Mouse (Mus musculus): ENCODE measurements at regions not wholly inside any gene's neighbourhood (a gene's known extent, or its start where the extent isn't known, plus 50 kb on each side); places are given as distances from the start of the nearest gene placed in this dataset.
A peak's percentile ranks its signal among the peaks of the same experiment; 100 is the strongest.
"Not testable (repeated sequence)": the region's sequence is repeated elsewhere in the genome, so short reads cannot be mapped to it uniquely, and the experiment has no call there.

DNA sequence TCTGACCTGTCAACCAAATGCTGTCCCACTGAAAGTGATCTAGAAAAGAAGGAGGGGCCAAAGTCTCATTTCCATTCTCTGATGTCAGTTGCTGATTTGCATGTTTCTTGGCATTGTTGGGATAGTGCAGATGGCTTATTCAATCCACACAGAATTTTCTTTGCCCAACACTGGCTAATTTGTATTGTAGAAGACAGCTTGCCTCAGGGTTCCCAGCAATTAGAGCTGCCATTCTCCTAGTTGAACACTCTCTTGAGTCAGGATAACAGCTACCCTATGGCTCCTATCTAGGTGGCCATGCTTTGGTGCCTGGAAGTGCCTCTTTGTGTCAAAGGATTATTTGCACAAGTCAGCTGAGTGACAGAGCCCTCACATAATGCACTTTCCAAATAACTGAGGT, 569.0 kb downstream of the Lrriq3 start:
- no peak for DNase-seq (ENCODE audit: low spot score)

DNA sequence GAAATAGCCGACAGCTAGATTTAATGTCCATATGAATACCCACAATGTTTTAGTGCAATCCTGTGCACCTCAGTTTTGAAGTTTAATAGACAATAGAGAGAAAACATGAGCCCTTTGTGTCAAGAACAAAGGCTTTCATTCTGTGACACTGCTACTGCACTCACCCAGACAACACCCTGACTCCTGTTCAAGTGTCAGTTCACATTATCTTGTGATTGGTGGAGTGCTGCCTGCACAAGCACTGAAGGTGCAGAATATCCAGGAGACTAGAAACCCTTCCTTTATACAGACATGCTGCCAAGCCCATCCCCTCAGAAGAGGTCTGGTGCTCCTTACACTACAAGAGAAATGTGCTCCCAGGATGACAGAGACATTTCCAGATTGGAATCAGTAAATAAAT, 579.3 kb downstream of the Lrriq3 start:
- no peak for DNase-seq (ENCODE audit: low spot score)

DNA sequence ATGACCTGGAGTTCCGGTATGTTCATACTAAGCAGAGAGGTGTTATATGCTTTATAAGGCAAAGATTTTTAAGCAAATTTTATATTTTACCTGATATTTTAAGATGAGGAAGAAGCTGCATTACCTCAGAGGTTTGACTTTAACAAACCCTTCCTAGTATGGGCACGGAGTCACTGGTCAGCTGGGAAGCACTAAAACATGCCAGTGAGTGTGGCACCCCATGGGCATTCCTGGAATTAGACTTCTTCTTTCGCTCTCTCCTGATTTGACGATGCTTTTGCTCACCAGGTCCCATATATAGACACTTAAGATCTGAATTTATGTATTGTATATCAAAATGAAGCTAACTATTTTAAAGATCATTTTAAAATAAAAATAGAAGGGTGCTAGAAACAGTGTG, 587.0 kb downstream of the Lrriq3 start:
- DNase-seq (ENCODE audit: low spot score): no peak

DNA sequence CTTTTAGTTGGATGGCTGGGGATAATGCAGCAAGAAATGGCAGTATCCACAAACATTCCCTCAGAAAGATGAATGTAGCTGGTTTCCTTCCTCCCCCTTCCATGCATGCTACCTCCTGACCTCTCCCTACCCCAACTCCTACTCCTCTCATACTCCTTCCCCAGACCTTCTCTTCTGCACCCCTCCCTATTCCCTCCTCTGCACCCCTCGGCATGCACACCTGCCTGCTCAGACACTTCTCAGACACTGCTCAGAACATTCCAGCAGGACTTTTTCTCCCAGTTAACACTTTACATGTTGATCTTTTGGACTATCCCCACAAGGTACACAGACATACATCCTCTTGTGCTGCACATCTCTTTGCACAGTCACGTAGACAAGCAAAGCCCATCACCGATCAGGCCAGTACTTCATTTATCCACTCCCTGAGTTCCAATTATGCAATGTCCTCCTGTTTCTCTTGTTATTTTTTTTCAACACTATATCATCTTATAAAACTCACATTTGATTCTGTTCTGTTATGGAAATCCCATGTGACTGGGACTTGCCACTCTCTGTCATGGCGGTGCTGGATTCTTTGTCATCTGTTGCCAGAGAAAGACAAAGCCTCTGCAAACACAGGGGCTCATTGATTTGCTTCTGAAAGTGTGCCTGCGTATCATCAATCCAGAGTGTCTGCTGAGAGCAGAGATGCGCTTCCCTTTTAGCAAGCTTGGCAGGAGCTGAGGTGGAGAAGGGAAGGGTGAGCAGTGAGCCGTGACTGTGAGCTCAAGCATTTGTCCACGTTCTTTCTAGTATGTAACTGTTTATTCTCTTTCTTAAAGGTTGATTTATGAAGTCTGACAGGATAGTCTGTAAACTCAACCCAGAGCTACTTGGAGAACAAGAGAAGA, 589.9 kb downstream of the Lrriq3 start:
- DNase-seq (ENCODE audit: low spot score): no peak

DNA sequence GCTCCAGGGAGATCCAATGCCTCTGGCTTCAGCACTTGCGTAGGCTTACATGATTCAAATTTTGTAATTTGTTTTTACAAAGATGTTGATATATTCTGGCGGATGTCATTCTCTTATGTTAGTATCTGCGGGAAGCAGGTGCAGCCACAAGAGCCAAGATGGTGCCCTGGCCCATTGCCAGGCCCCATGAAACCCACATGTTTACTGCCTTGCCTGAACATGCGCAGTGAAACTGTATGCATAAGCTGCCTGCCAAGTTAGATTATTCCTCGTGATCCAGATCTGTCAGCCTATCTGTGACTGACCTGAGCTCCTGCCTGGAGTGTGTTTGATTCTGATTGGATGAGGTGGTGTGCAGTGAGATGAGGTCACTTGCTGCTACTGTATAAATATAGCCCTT, 595.1 kb downstream of the Lrriq3 start:
- peak; percentile 29 for DNase-seq (ENCODE audit: low spot score)

DNA sequence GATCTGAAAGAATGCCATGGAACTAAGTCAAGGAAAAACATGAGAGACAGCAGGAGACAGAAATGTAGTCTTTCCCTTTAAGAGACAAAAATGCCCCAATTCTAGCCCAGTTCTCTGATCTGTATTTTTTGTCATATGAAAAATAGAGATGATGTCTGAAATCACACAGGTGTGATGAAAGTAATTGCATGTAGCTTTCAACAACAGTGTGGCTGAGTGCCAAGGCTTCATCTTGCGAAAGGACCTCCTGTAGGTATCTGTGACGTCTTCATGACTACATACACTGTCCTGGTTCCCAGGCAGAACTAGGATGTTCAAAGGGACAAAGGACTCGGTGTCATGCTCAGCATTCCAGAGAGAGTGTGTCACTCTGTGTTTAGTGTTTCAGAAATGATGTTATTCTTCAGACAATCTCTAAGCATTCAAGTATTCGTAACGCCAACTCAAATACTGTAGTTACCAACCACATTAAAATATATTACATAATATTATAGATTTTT, 629.8 kb downstream of the Lrriq3 start:
- DNase-seq (ENCODE audit: low spot score): no peak

DNA sequence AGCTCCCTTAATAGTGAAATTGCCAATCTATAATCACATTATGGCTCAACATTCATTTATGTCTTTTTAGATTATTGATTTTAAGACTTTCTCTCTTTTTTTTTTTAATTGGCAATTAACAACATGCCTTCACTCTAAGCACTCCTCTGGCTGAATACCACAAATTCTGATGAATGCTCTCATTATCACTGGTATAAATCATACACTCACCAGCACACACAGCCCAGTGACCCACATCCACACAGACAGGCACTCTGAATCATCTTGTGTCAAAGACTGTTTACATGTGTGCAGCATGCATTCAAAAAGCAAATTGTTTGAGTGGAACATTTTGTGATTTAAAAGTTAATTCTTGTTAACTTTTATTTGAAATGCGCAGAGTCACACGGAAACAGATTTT, 649.2 kb downstream of the Lrriq3 start:
- DNase-seq (ENCODE audit: low spot score): no peak

DNA sequence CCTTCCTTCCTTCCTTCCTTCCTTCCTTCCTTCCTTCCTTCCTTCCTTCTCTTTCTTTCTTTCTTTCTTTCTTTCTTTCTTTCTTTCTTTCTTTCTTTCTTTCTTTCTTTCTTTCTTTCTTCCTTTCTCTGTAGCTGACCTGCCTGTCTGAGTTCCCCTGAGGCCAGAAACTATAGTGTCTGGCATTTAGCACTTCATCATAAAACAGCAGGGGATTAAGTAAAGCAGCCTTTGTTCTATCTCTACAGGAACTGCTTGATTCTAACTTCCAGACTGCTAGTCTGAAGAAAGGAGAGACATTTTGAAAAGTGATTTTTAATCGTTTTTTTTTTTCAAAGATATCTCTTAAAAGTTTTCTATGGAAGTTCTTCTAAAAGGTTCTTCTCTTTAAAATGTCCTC, 653.4 kb downstream of the Lrriq3 start:
- not testable (repeated sequence) for DNase-seq (ENCODE audit: low spot score)

DNA sequence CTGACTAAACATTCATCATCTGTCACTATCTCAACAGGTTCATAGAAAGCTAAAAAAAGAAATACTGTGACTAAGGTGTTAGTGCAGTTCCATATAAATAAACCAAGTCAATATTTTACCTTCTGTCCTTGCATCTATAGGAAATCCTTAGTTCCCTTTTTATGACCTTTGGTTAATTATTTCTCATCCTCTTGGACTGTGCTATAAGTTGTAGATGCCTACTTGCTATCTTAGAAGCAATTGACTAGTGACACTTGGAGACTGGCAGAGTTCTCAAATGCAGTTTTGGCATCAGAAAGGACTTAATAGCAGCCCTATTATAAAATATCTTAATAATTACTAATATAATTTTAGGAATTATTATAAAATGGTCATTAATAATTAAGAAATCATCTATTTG, 654.3 kb downstream of the Lrriq3 start:
- DNase-seq (ENCODE audit: low spot score): no peak

DNA sequence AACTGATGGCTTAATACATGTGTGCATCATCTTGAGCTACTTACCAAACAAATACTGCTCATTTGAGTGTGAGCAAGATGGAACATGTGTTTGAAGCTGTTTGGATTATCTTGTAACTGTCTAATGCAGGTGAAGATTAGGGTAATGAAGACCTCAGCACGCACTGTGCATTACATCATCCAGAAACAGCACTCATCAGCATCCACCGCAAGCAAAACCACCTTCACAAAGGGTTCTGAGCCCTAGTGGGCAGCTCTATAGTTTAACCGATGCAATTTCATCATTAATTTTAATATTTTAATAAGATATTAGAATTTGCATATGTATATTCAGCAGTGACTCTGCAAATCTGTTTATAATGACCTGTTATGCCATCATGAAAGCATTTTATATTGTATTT, 664.1 kb downstream of the Lrriq3 start:
- DNase-seq (ENCODE audit: low spot score): no peak

DNA sequence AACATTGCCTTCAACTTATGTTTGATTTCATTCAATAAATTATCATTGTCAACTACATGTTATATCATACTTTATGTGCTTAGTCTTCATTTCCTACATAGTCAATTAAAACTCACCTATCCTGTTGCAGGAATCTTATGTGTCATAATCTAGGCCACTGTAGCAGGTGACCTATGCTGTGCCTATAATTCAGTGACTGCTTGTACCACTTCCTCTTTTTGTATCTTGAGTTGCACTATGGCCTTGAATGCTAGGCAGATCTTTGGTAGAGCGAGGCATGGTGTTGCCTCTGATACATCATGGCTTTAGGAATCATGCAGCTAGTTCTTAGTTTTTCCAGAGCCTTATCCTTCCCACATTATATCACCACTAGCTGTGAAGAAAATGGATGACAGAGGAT, 682.8 kb downstream of the Lrriq3 start:
- no peak for DNase-seq (ENCODE audit: low spot score)

DNA sequence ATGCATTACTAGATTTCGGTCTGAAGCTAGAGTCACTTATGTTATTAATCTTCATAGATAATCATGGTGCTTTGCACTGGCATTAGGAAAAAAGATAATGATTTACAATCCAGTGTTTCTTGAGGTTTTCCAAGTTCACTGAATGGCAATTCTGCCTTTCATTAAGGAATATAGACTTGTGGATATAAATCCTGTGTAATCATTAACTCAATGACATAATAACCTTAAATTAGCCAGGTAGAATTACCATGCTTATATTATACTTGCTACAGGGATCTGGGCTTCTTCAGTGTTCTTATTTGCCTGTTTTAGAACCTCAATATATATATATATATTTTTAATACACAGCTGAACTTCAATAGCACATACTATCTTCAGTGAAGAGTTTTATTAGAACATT, 683.8 kb downstream of the Lrriq3 start:
- DNase-seq (ENCODE audit: low spot score): no peak

DNA sequence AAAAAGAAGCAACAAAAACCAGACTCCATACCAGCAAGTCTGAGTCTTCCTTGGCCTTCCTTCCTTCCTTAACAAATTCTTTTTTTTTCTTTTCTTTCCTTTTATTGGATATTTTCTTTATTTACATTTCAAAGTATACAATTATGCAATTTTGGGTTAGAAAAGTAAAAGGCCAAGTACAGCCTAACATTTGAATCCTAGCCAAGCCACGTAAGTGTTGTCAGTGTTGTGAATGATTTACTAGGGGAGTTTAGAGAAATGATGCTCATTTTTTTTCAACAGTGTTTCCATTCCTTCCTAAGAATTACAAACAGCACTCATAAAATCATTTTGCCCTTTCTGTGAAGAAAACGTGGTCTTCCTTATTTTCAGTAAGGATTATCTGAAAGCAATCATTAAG, 722.5 kb downstream of the Lrriq3 start:
- DNase-seq (ENCODE audit: low spot score): no peak

DNA sequence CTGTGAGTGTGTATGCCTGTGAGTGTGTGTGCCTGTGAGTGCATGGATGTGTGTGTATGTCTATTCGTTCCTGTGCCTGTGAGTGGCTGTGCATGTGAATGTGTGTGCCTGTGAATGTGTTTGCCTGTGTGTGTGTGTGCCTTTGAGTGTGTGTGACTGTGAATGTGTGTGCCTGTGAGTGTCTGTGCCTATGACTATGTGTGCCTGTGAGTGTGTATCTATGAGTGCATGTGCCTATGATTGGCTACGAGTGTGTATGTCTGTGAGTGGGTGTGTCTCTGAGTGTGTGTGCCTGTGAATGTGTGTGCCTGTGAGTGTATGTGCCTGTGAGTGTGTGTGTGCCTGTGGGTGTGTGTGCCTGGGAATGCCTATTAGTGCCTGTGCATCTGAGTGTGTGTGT, 731.6 kb downstream of the Lrriq3 start:
- no peak for DNase-seq (ENCODE audit: low spot score)

DNA sequence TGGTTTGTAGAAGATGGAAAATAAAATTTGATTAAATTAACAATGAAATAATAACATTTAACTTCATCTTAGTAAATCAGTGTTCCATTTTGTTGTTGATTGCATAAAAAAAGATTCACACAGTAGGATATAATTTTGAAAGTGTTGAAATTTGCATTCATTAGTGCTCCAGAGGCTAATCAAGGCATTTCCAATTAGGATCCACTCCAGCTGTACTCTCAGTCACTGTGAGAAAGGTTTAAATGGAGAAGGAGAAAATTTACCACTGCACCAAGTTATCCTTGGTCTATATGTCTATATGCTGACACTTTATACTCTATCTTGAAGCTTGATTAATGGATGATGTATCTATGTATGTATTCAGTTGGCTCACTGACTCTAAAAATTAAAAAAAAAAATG, 695.3 kb upstream of the Negr1 start:
- DNase-seq (ENCODE audit: low spot score): no peak

DNA sequence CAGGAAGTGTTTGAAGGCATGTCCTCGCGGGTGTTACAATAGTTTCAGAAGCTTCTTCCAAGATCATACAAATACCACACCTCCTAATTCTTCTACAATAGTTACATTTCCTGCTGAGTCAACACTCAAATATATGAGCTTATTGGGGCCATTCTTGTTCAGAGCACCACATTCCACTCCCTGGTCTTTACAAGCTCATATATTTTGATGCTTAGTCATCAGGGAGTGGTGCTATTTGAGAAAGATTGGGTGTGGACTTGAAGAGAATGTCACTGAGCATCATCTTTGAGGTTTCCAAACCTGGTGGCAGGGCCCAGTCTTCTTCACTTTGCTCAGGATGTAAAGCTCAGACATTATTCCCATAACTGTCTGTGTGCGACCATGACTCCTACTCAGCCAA, 685.9 kb upstream of the Negr1 start:
- DNase-seq (ENCODE audit: low spot score): no peak

DNA sequence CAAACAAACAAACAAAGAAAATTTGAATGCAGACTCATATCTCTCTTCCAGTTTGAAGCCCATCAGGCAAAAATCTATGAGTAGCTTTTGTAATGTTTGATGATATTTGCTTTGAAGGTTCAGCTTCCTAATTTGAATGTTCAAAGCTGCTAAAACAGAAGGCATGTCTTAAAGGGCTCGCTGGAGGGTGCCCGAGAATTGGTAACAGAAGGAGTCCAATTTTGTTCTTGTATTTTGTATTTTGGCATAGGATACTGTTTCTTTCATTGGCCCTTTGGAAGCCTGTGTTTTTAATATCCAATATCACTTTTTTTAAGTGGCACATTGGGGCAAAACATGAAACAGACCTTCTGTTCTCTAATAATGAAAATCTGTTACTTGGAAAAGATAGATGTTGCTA, 683.2 kb upstream of the Negr1 start:
- DNase-seq (ENCODE audit: low spot score): no peak

DNA sequence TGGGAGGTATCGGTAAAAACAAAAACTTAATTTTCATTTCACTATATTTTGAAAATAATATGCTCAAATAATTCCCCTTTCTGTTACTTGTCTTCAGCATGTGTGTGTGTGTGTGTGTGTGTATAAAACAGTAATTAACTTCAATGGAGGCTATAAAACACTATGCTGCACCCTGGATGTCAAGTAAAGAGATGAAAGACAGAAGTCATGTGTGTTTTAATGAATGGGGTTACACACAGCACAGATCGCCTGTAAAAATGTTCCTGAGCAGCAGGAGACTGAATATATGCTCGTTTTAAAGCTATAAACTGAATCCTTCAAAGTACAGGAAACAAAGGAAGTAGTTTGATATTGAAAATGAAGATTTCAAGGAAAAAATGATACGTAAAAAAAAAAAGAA, 680.9 kb upstream of the Negr1 start:
- no peak for DNase-seq (ENCODE audit: low spot score)

DNA sequence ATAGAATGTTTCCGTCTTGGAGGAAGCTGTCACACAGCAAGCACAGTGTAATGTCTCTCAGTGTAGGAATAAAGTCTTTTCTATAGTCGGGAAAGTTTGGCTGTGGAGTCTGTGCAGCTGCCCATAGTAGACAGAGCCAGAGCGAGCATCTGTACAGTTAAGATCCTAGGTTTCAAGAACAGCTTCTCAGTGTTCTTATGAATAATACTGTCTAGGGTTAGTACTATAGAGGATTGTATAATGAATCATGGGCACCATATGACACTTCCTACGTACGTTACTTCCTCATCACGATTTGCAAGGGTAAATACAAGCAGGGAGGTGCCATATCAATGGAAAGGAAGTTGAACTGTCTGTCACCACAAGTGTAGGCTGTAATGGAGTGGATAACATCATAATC, 645.6 kb upstream of the Negr1 start:
- DNase-seq (ENCODE audit: low spot score): no peak

DNA sequence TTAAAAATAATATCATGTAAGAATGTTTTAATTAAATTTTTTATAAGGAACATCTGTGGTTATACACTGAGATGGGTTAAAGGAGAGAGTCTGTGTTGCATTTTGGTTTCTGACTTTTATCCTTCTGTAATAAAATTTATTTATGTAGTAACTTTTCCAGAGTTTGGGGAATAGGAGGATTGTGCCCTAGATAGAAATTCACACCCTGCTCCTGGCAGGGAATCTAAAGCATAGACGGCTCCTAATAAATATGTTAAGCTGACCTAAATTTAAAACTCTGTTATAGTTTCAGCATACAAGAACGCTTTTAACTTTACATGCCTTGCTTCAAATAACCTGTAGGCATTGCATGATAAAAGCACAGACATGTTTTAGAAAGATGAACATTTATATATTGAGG, 618.7 kb upstream of the Negr1 start:
- DNase-seq (ENCODE audit: low spot score): no peak

DNA sequence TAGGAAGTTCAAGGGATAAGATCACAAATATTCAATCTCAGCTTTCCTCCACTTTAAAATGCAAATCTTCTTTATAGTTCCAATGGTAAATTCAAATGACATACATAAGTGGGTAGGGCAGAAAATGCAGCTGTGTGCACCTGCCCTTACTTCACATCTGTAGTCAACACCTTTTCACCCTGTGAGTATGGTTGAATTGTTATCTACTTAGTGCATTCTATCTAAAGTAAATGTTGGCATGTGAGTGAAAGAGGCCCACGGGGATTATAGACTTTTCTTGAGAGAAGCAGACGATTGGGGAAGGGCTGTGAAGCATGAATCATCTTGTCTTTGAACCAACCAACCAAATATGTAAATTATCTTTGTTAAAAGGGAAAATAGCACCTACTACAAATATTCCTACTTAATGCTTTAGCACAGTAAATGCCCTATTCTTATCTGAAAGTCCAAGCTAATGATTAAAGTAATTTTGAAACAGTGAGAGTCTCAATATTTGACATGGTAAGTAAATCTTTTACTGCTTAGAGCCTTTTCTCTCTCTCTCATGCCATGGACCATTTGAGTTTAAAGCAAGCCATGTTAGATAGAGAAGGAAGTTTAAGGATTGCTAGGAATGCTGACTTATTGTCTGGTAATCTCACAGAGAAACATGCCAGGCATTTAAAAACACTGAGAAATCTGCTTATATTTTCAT, 617.4 kb upstream of the Negr1 start:
- no peak for DNase-seq (ENCODE audit: low spot score)

DNA sequence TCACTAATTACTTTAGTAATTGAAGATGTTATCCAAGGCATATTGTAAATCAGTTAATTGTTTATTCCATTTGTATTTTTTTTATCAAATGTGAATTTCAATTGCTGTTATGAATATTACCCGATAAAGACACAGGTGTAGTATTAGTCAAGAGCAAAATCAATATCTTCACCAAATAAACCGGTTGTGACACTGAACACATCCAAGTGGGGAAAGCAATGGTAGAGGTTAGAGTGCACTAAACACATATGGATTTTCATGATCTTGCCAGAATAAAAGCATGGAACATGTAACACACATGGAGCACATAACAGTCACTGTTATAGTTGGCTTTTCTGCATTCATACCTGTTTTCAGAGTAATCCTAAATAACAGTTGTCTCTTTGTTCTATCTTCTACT, 616.4 kb upstream of the Negr1 start:
- no peak for DNase-seq (ENCODE audit: low spot score)

DNA sequence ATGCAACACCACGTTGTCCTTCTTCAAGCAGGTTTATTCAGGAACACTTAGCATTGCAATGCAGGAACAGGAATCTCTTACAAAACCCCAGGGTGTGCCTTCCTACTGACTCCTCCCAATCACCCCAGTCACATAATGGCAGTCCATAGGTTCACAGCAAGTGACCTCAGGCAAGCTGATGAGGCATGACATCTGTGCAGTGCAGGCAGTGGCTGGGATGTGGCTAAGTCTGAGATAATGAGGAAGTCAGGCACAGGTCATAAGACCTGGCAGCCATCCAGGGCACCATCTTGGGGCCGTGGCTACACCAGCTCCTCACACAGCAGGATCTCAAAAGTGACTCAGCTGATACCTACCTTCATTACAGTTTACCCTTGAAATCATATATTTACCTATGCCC, 599.1 kb upstream of the Negr1 start:
- DNase-seq (ENCODE audit: low spot score): not testable (repeated sequence)

DNA sequence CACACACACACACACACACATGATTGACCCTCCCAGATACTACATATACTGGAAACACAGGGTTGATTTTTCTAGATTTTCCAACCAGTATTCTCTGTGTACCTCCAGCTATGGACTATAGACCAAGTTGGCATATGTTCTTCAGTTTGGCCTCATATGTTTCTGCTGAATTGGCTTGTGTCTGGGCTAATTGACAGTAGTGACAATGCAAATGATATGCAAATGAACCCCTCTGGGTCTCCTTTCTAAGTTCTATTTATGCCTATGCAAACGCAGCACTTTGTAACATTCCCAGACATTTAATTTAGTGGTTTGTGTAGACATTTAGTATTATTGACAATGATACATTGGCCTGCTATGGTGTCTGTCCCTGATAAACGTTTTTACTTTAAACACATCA, 582.0 kb upstream of the Negr1 start:
- no peak for DNase-seq (ENCODE audit: low spot score)

Measured in layer of hippocampus, adult 9-10 months (tissue).